Mouse (Mus musculus): Measurements from ENCODE around the gene Tjp2.

DNA sequence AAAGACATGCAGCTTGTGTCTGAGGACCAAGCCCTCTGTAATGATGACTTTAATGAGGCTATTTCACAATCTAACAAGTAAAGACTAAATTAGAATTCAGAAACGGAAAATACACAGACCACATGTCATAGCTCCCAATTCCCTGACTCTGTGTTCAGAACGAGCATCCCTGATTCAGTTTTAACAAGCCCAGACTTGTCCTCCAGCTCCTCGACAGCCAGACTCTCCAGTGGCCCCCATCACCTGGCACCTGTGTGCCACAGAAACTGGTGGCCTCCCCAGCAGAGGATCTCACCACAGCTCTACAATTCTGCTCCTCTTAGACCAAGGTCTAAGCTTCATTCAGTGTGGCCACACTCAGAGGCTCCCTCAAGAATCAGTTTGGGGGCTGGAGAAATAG, 27.5 kb downstream of the Tjp2 start:
- no peak for TF ChIP-seq CTCF (IDR thresholded peaks at IDR 0.05; ENCODE audit: control insufficient read depth, insufficient read depth, insufficient replicate concordance, low read depth, low read length)
- no peak for TF ChIP-seq POLR2A (IDR thresholded peaks at IDR 0.05; ENCODE audit: control insufficient read depth, low read depth, low read length)

All from testis, adult 2 months (tissue).